Mouse (Mus musculus): ENCODE data around the gene F8. TPM values are rescaled to one million over a fixed set of nuclear protein-coding genes. Genes with fewer than 3 reads are reported as not detected.

F8 gene
- total RNA-seq, 4 experiments from 2014 or later = 1.0 to 1.7 (median 1.3) TPM

- DNase-seq (ENCODE audit: low spot score) = no peak
Measured at GRCm38 (mm10) chrX:75138182-75138581, 244.2 kb downstream of the F8 start.

- DNase-seq (ENCODE audit: low spot score) = no peak
Measured at GRCm38 (mm10) chrX:75137729-75138128, 244.7 kb downstream of the F8 start.

- DNase-seq (ENCODE audit: low spot score) = no peak
Measured at GRCm38 (mm10) chrX:75136938-75137337, 245.5 kb downstream of the F8 start.

- DNase-seq (ENCODE audit: low spot score) = peak; percentile 85
Measured at GRCm38 (mm10) chrX:75130467-75131160, 251.8 kb downstream of the F8 start, which contains the start of gene Mpp1. Mpp1 (minus strand) TSS chrX:75131016.

- DNase-seq (ENCODE audit: low spot score) = peak; percentile 13
Measured at GRCm38 (mm10) chrX:75129474-75129873, 252.9 kb downstream of the F8 start.

GRCm38 (mm10) chrX:75128333-75128980, 254.0 kb downstream of the F8 start:
- peak; percentile 9 for DNase-seq (ENCODE audit: low spot score)

GRCm38 (mm10) chrX:75126893-75127292, 255.5 kb downstream of the F8 start:
- no peak for DNase-seq (ENCODE audit: low spot score)

GRCm38 (mm10) chrX:75125606-75126005, 256.8 kb downstream of the F8 start:
- DNase-seq (ENCODE audit: low spot score) = no peak

Other genes with a start within 250 kb of the F8 start
- not detected for gene Smim9, start 218.8 kb downstream of the F8 start, total RNA-seq (2022)
- gene Fundc2, start 216 bp downstream of the F8 start, total RNA-seq (2022) = 100 to 1,000 TPM; 187 to 194 (median 190) TPM
- gene Cmc4, start 34.0 kb upstream of the F8 start, total RNA-seq (2022) = 1 to 10 TPM; 7.6 to 9.7 (median 8.6) TPM
- gene Mtcp1, start 34.0 kb upstream of the F8 start, total RNA-seq (2022) = 1 to 10 TPM; 2.2 to 3.9 (median 3.3) TPM
- gene Brcc3, start 34.0 kb upstream of the F8 start, total RNA-seq (2022) = 10 to 100 TPM; 23.7 to 31.5 (median 27.1) TPM
- 10 to 100 TPM; 35.1 to 42.3 (median 37.5) TPM for gene Vbp1, start 131.7 kb upstream of the F8 start, total RNA-seq (2022)
- under 1 TPM; 0.09 to 0.24 (median 0.16) TPM for gene Rab39b, start 195.6 kb upstream of the F8 start, total RNA-seq (2022)